Mouse (Mus musculus) mouse embryonic stem cell (cell line): ENCODE results near the gene Lmod3.

Experiments
- in situ Hi-C, 2 experiments: fragments of 300-500 bp; cut with MboI; formaldehyde crosslinking; loops; 1 replicate in 1 of 2; 3 replicates in 1 of 2; pipeline ENCODE4 v1.14.3; 2019 to 2020; ENCODE audit warnings: low sequenced_read_pairs in 2 of 2, low pct_unique_long_range_greater_than_20kb in 1 of 2, mixed read lengths in 1 of 2; ENCODE audit not compliant: unreplicated experiment in 1 of 2

The Lmod3 gene

GRCm38 (mm10) chr6:97209751-97210150 lies 42.8 kb downstream of the Lmod3 start:
- in situ Hi-C loops, result no loop called here

GRCm38 (mm10) chr6:97209201-97209600 lies 43.4 kb downstream of the Lmod3 start:
- in situ Hi-C loops, result no loop called here

GRCm38 (mm10) chr6:97208406-97208805 lies 44.2 kb downstream of the Lmod3 start:
- in situ Hi-C loops, result no loop called here

- in situ Hi-C loops, result no loop called here
Observed at GRCm38 (mm10) chr6:97207085-97207484, 45.5 kb downstream of the Lmod3 start.

- in situ Hi-C loops, result no loop called here
Observed at GRCm38 (mm10) chr6:97205439-97205885, 47.1 kb downstream of the Lmod3 start, which contains the start of gene Uba3. Uba3 (minus strand) TSS chr6:97205647.

- in situ Hi-C loops, result no loop called here
Observed at GRCm38 (mm10) chr6:97204952-97205351, 47.6 kb downstream of the Lmod3 start.

- in situ Hi-C loops, result no loop called here
Observed at GRCm38 (mm10) chr6:97204252-97204869, 48.2 kb downstream of the Lmod3 start.

GRCm38 (mm10) chr6:97202477-97202876 lies 50.1 kb downstream of the Lmod3 start:
- in situ Hi-C loops, result no loop called here

- in situ Hi-C loops, result no loop called here
Observed at GRCm38 (mm10) chr6:97200437-97200836, 52.1 kb downstream of the Lmod3 start.
